Mouse (Mus musculus): ENCODE results near the gene Upk2. TPM values are rescaled to one million over a fixed set of nuclear protein-coding genes. Genes with fewer than 3 reads are reported as not detected.
"Not testable (repeated sequence)": the region's sequence is repeated elsewhere in the genome, so short reads cannot be mapped to it uniquely, and the experiment has no call there.

Gene Upk2
- polyA plus RNA-seq, 1 experiment from 2014 or later: 0.14 TPM

GRCm38 (mm10) chr9:44410647-44411336 lies 44.0 kb downstream of the Upk2 start:
- ATAC-seq (replicated peaks; ENCODE audit: insufficient number of reproducible peaks, low FRiP score, low TSS enrichment): no peak
- H3K36me3 ChIP-seq (ENCODE audit: control insufficient read depth, insufficient read depth, low read length): peaks cover 26% of the 10 kb centered on the region
- H3K9me3 ChIP-seq (replicated peaks; ENCODE audit: control insufficient read depth, low read length): no peaks in the 10 kb centered on the region
- peaks cover 4% of the 10 kb centered on the region for H3K4me1 ChIP-seq (ENCODE audit: control insufficient read depth, insufficient read depth, low read length)
- H3K4me2 ChIP-seq: no peak overlapping the region
- WGBS (ENCODE audit: insufficient replicate concordance): 85% methylated on average over 2 of the region's 2 CpGs
- no peak overlapping the region for H3K27ac ChIP-seq (ENCODE audit: low read depth, low read length)
- H3K27me3 ChIP-seq (ENCODE audit: control insufficient read depth, insufficient read depth, low read length): no peaks in the 10 kb centered on the region
- no peak overlapping the region for H3K9ac ChIP-seq (ENCODE audit: low read depth, low read length)
- no peak overlapping the region for H3K4me3 ChIP-seq (ENCODE audit: low read depth, low read length)

- Histone ChIP-seq H3K9ac (ENCODE audit: low read depth, low read length) (peak overlapping the region; percentile 95; the same call in 1 of the 2 replicates), H3K4me2 (peak overlapping the region; percentile 80), H3K4me3 (ENCODE audit: low read depth, low read length) (peak overlapping the region; percentile 90), H3K36me3 (ENCODE audit: control insufficient read depth, insufficient read depth, low read length) (peaks cover 36% of the 10 kb centered on the region)
- not testable (repeated sequence) for H3K27me3 ChIP-seq (ENCODE audit: control insufficient read depth, insufficient read depth, low read length); H3K9me3 ChIP-seq (replicated peaks; ENCODE audit: control insufficient read depth, low read length); H3K27ac ChIP-seq (ENCODE audit: low read depth, low read length); ATAC-seq (replicated peaks; ENCODE audit: insufficient number of reproducible peaks, low FRiP score, low TSS enrichment); H3K4me1 ChIP-seq (ENCODE audit: control insufficient read depth, insufficient read depth, low read length)
- WGBS (ENCODE audit: insufficient replicate concordance): 75% methylated on average over 9 of the region's 9 CpGs
These were observed 46.1 kb downstream of the Upk2 start for GRCm38 (mm10) chr9:44408693-44409092.

GRCm38 (mm10) chr9:44407752-44408097 lies 47.1 kb downstream of the Upk2 start:
- under 1% methylated on average over 24 of the region's 24 CpGs for WGBS (ENCODE audit: insufficient replicate concordance)
- H3K4me2 ChIP-seq: peak overlapping the region; percentile 80
- peak overlapping the region; percentile 90 for H3K4me3 ChIP-seq (ENCODE audit: low read depth, low read length)
- peak overlapping the region; percentile 90 for H3K27ac ChIP-seq (ENCODE audit: low read depth, low read length)
- no peaks in the 10 kb centered on the region for H3K27me3 ChIP-seq (ENCODE audit: control insufficient read depth, insufficient read depth, low read length)
- ATAC-seq (replicated peaks; ENCODE audit: insufficient number of reproducible peaks, low FRiP score, low TSS enrichment): no peak
- H3K36me3 ChIP-seq (ENCODE audit: control insufficient read depth, insufficient read depth, low read length): peaks cover 40% of the 10 kb centered on the region
- no peaks in the 10 kb centered on the region for H3K9me3 ChIP-seq (replicated peaks; ENCODE audit: control insufficient read depth, low read length)
- H3K4me1 ChIP-seq (ENCODE audit: control insufficient read depth, insufficient read depth, low read length): peaks cover 4% of the 10 kb centered on the region
- H3K9ac ChIP-seq (ENCODE audit: low read depth, low read length): peak overlapping the region; percentile 95

GRCm38 (mm10) chr9:44406906-44407751 lies 47.6 kb downstream of the Upk2 start, which contains the start of the genes Rps25 and Trappc4:
TSS of gene Rps25 (plus strand) at chr9:44407139.
TSS of gene Trappc4 (minus strand) at chr9:44407600.
- under 1% methylated on average over 51 of the region's 51 CpGs for WGBS (ENCODE audit: insufficient replicate concordance)
- peaks cover 4% of the 10 kb centered on the region for H3K4me1 ChIP-seq (ENCODE audit: control insufficient read depth, insufficient read depth, low read length)
- peak within 1 kb of the TSS; percentile 80 for H3K4me2 ChIP-seq
- no peaks in the 10 kb centered on the region for H3K9me3 ChIP-seq (replicated peaks; ENCODE audit: control insufficient read depth, low read length)
- peaks cover 41% of the 10 kb centered on the region for H3K36me3 ChIP-seq (ENCODE audit: control insufficient read depth, insufficient read depth, low read length)
- no peaks in the 10 kb centered on the region for H3K27me3 ChIP-seq (ENCODE audit: control insufficient read depth, insufficient read depth, low read length)
- peak; percentile 93 for ATAC-seq (replicated peaks; ENCODE audit: insufficient number of reproducible peaks, low FRiP score, low TSS enrichment)
- peak within 1 kb of the TSS; percentile 95 for H3K9ac ChIP-seq (ENCODE audit: low read depth, low read length)
- peak within 1 kb of the TSS; percentile 90 for H3K27ac ChIP-seq (ENCODE audit: low read depth, low read length)
- H3K4me3 ChIP-seq (ENCODE audit: low read depth, low read length): peak within 1 kb of the TSS; percentile 90

GRCm38 (mm10) chr9:44405011-44405410 lies 49.8 kb downstream of the Upk2 start:
- Histone ChIP-seq H3K36me3 (ENCODE audit: control insufficient read depth, insufficient read depth, low read length) (peaks cover 45% of the 10 kb centered on the region), H3K4me1 (ENCODE audit: control insufficient read depth, insufficient read depth, low read length) (peaks cover 4% of the 10 kb centered on the region), H3K4me3 (ENCODE audit: low read depth, low read length) (no peak overlapping the region), H3K9ac (ENCODE audit: low read depth, low read length) (no peak overlapping the region), H3K9me3 (replicated peaks; ENCODE audit: control insufficient read depth, low read length) (no peaks in the 10 kb centered on the region), H3K27ac (ENCODE audit: low read depth, low read length) (no peak overlapping the region), H3K4me2 (no peak overlapping the region), H3K27me3 (ENCODE audit: control insufficient read depth, insufficient read depth, low read length) (no peaks in the 10 kb centered on the region)
- no peak for ATAC-seq (replicated peaks; ENCODE audit: insufficient number of reproducible peaks, low FRiP score, low TSS enrichment)
- WGBS (ENCODE audit: insufficient replicate concordance): 76% methylated on average over 3 of the region's 3 CpGs

Other genes with a start within 250 kb of the Upk2 start
- 12.6 and 14.8 TPM in 2 replicates for gene Cbl, start 220.9 kb downstream of the Upk2 start, polyA plus RNA-seq (2014; fragmentation: Nextera tagmentation; extraction: Ambion mirVana)
- gene Ccdc153, start 214.3 kb downstream of the Upk2 start, polyA plus RNA-seq (2014; fragmentation: Nextera tagmentation; extraction: Ambion mirVana): not detected in 2 replicates
- gene Pdzd3, start 203.5 kb downstream of the Upk2 start, polyA plus RNA-seq (2014; fragmentation: Nextera tagmentation; extraction: Ambion mirVana): not detected in 2 replicates
- gene Nlrx1, start 186.4 kb downstream of the Upk2 start, polyA plus RNA-seq (2014; fragmentation: Nextera tagmentation; extraction: Ambion mirVana): 3.6 and 4.9 TPM in 2 replicates
- gene Abcg4, start 166.4 kb downstream of the Upk2 start, polyA plus RNA-seq (2014; fragmentation: Nextera tagmentation; extraction: Ambion mirVana): 2.7 and 3.3 TPM in 2 replicates
- gene Hinfp, start 149.3 kb downstream of the Upk2 start, polyA plus RNA-seq (2014; fragmentation: Nextera tagmentation; extraction: Ambion mirVana): 15.3 and 15.9 TPM in 2 replicates
- gene C2cd2l, start 134.7 kb downstream of the Upk2 start, polyA plus RNA-seq (2014; fragmentation: Nextera tagmentation; extraction: Ambion mirVana): 4.7 and 7.1 TPM in 2 replicates
- gene Dpagt1, start 129.0 kb downstream of the Upk2 start, polyA plus RNA-seq (2014; fragmentation: Nextera tagmentation; extraction: Ambion mirVana): 40.2 and 46.3 TPM in 2 replicates
- gene H2afx, start 120.3 kb downstream of the Upk2 start, polyA plus RNA-seq (2014; fragmentation: Nextera tagmentation; extraction: Ambion mirVana): 199 and 232 TPM in 2 replicates
- gene Hmbs, start 110.7 kb downstream of the Upk2 start, polyA plus RNA-seq (2014; fragmentation: Nextera tagmentation; extraction: Ambion mirVana): 258 and 291 TPM in 2 replicates
- gene Vps11, start 93.3 kb downstream of the Upk2 start, polyA plus RNA-seq (2014; fragmentation: Nextera tagmentation; extraction: Ambion mirVana): 15.1 and 19.8 TPM in 2 replicates
- 18.2 and 19.4 TPM in 2 replicates for gene Hyou1, start 75.5 kb downstream of the Upk2 start, polyA plus RNA-seq (2014; fragmentation: Nextera tagmentation; extraction: Ambion mirVana)
- 31.1 and 31.5 TPM in 2 replicates for gene Slc37a4, start 58.1 kb downstream of the Upk2 start, polyA plus RNA-seq (2014; fragmentation: Nextera tagmentation; extraction: Ambion mirVana)
- 1,538 and 1,582 TPM in 2 replicates for gene Rps25, start 47.8 kb downstream of the Upk2 start, polyA plus RNA-seq (2014; fragmentation: Nextera tagmentation; extraction: Ambion mirVana)
- 76.8 and 79.1 TPM in 2 replicates for gene Trappc4, start 47.4 kb downstream of the Upk2 start, polyA plus RNA-seq (2014; fragmentation: Nextera tagmentation; extraction: Ambion mirVana)
- gene Ccdc84, start 36.4 kb downstream of the Upk2 start, polyA plus RNA-seq (2014; fragmentation: Nextera tagmentation; extraction: Ambion mirVana): 21.8 and 25.4 TPM in 2 replicates
- not detected in 2 replicates for gene Foxr1, start 13.8 kb downstream of the Upk2 start, polyA plus RNA-seq (2014; fragmentation: Nextera tagmentation; extraction: Ambion mirVana)
- 8.7 and 9.3 TPM in 2 replicates for gene Bcl9l, start 27.8 kb upstream of the Upk2 start, polyA plus RNA-seq (2014; fragmentation: Nextera tagmentation; extraction: Ambion mirVana)
- 0.06 TPM in 1 of 2 replicates, not detected in the other for gene Cxcr5, start 106.9 kb upstream of the Upk2 start, polyA plus RNA-seq (2014; fragmentation: Nextera tagmentation; extraction: Ambion mirVana)
- gene Ddx6, start 149.9 kb upstream of the Upk2 start, polyA plus RNA-seq (2014; fragmentation: Nextera tagmentation; extraction: Ambion mirVana): 7.7 and 15.0 TPM in 2 replicates
- not detected in 2 replicates for gene Treh, start 218.3 kb upstream of the Upk2 start, polyA plus RNA-seq (2014; fragmentation: Nextera tagmentation; extraction: Ambion mirVana)